Mouse (Mus musculus): ENCODE data around the gene Lima1.
"Not testable (repeated sequence)": the region's sequence is repeated elsewhere in the genome, so short reads cannot be mapped to it uniquely, and the experiment has no call there.

Gene Lima1

DNA sequence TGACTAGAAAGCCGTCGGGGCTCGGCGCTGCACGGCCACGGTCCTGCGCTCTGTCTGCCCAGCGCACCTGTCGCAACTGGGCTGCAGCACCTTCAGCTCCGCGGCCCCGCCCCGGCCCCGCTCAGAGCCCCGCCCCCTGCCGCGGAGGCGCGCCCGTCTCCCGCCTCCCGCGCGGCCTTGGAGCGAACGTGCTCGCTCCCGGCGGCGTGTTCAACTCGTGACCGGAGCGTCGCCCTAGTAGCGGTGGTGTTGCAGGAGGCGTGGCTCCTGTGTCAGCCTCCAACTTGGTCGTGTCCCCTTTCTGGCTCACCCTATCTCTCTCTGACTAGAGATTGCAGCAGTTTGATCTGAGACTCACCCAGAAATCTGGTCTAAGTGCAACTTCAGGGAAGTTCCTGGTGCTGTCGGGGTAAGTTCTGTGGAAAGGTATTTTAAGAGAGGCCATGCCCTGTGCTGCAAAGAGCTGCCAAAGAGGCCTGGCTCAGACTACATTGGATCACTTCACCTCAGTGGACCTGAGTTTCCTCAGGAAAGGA, at the start of gene Lima1:
Gene Lima1 (minus strand): TSS at position 123 of the 536 bp plus-strand sequence.
- peak; percentile 94 to 95 for DNase-seq

DNA sequence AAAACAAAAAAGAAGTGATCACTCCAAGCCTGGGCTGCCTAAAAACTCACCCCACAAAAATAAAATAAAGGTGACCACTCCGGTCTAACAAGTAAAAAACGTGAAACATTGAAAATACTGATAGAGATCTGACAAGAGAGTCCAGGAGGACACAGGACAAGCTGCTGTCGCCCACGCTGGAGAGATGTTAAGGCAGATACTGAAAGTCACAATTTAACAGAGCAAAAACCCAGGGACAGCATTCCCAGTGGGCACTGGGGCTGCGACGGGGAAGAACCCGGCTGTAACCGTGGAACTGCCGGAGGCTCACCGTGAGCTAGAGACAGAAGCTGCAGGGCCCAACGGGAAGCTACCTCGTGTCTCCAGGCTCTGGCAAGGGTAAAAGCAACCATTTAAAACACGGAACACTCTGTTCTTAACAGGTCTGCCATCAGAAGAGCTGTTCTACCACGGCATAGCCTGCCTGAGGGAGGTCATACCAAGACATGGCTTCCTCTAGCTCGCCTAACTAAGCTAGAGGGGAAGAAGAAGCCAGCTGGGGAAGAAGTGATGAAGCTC, 44.4 kb upstream of the Lima1 start:
- no peak for DNase-seq

DNA sequence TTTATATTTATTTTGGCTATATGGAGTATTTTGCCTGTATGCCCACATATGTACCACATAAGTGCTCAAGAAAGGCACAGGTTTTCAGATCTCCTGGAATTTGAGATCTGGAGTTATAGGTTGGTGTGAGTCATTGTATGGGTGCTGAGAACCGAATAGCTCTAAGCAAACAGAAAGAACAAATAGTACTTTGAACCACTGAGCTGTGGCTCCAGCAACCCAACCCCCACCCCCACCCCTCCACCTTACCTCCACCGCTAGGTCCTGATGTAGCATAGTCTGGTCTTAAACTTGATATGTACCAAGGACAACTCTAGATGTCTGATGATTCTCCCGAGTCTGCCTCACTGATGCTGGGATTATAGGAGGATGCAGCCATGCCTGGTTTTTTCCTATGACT, 42.0 kb upstream of the Lima1 start:
- DNase-seq: no peak

DNA sequence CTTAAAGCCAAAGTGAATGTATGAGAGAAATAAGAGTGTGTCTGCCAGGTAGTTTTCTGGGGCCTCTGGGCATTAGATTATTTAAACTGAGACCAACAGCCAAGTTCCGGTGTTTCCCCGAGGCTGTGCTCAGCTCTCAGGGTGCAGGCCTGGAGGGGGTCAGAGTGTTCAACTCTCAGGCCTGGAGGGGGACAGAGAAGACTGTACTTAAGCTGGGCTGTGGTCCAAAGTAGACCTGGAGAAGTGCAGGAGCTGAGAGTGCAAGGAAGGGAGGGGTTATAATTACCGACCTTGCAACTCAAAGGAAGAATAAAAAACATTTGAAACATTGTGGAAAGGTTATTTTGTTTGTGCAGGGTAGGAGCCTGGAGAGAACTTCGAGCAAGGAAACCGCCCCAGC, 39.4 kb upstream of the Lima1 start:
- DNase-seq: no peak

DNA sequence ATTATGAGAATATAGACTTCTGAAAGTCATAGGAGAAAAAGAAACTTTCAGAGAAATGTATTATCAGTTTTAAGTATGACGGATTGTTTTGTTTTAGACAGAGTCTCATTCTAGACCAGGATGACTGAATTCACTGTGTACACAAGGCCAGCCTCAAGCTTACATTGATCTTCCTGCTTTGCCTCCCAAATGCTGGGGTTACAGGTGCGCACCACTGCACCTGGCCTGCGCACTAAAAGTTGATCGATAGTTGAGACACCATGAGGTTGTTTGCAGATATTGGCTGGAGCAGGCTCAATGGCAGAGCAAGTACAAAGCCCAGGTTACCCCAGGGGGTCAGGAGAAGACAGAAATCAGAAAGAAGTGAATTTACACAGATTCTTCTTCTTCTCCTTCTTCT, 36.5 kb upstream of the Lima1 start:
- no peak for DNase-seq

DNA sequence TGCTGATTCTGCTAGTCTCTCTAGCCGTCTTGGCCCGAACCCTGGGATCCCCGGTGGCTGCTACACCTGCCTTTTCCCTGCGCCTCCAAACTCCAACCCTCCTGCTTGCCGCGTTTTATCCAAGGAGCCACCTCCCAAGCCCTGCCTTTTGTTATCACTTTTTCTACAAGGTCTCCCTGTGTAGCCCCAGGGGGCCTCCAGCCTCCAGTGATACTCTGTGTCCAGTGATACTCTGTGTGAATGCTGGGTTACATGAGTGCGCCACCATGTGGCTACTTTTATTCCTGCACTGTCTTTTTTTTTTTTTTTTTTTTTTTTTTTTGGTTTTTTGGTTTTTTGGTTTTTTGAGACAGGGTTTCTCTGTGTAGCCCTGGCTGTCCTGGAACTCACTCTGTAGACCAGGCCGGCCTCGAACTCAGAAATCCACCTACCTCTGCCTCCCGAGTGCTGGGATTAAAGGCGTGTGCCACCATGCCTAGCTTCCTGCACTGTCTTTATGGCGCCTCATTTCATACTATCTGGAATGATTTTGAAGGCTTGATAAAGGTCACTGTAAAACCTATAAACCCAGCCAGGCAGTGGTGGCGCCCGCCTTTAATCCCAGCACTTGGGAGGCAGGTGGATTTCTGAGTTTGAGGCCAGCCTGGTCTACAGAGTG, 34.2 kb upstream of the Lima1 start:
- DNase-seq: peak; percentile 64 to 75

DNA sequence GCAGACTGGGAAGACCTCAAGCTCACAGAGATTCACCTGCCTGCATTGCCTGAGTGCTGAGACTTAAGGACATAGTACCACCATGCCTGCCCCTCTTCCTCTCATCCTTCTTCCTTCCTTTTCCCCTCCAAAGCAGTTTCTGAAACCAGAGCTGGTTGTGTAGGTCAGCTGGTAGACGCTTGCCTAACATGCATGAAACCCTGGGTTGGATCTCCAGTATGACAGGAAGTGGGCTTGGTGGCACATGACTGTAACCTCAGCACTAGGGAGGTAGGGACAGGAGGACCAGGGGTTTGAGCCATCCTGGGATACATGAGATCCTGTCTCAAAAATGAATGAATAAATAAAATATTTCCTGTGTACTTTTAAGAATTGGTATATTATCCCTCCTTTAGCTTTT, 32.3 kb upstream of the Lima1 start:
- DNase-seq: no peak

DNA sequence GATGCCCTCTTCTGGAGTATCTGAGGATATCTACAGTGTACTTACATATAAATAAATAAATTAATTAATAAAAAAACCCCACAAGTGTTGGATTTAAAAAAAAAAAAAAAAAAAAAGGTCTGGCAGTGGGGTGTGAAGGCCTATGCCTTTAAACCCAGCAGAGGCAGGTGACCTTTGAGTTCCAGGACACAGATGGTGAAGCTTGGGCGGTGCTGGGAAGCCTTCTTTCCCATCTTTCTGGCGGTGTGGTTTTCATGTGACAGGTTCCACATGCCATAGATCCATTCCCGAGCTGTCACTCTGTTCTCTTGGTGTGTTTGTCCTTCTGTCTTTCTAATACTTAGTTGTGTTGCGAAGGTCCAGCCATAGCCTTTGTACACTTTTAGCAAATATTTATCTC, 31.8 kb upstream of the Lima1 start:
- no peak for DNase-seq

DNA sequence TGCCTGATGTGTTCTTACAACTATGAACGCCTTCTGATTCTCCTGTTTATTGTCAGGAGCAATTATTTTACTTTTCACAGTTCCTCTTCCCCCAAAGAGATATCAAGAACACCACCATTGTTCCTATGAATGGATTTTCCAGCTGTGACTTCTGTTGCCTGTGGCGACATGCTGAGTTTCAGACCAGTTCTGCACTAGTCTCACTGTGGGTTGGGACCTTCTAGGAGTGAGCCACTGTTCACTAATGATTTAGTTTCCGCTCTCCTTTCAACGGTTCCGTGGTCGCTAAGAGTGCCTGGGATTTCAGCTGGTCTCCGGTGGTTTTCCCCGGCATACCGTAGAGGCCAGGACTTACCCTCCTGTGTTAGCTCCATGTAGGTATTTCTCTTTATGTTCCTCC, 29.6 kb upstream of the Lima1 start:
- DNase-seq: no peak

DNA sequence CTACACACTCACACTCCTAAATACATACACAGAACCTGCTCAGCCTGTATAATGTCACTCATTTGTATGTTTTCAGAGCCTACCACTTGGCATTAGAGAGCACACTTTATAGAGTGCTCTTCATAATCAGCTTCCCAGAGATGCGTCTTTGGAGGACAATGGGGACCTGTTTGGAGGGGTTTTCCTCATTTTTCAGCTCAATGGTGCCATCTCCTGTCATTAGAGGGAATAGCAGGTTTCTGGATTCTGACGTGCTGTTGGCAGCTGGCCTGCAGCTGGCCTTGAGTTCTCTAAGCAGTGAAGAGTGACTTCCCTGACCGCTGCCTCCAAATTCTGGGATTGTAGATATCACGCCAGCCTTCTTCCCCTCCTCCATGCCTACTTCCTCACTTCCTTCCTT, 29.1 kb upstream of the Lima1 start:
- DNase-seq: peak; percentile 74 to 80

DNA sequence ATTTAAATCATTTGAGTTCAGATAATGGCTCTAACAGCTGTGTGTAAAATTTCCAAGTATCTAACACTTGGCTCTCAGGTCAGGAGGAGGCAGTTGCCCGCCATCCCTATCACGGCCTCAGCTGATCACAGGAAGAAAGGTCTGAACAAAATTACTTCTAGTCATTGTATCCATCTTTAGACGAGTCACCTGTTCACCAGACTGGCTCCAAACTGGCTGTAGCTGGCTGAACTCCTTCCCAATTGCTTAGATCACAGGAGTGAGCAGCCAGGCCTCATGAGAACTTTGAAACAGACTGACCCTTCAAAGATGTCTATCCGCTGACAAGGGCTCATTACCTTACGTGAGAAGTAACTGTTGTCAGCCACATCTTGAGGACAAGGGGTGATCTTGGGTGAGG, 28.0 kb upstream of the Lima1 start:
- no peak for DNase-seq

DNA sequence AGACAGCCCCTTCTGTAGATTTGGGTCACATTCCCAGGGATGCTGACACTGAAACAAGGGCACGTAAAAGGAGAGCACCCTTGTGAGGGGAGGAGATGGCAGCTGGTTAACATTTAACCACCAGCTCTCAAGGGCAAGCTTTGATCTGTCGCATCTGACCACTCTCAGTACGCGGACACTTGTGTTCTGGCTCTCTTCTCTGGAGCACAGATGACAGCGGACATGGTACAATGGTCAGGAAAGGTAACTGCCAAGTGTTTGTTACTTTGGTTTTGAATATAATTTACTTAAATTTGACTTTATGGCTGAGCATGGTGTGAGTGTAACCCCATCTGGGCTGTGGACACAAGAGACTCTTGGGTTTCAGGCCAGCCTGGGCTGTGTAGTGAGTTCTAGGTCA, 27.5 kb upstream of the Lima1 start:
- no peak for DNase-seq

DNA sequence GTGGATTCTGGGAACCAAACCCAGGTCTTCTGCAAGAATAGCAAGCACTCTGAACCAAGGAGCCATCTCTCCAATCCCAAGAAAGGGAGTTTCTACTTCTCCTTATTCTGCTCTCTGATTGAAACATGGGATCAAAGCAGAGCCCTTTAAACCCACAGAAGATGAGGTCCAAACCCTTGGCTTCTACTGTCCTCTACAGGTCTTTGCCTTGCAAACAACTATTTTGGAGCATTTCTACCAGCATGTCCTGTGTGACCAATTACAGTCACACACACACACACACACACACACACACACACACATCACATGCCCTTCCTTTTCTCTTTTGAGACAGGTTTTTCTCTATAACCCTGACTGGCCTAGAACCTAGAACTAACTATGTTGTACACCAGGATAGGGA, 21.4 kb upstream of the Lima1 start:
- DNase-seq: no peak

DNA sequence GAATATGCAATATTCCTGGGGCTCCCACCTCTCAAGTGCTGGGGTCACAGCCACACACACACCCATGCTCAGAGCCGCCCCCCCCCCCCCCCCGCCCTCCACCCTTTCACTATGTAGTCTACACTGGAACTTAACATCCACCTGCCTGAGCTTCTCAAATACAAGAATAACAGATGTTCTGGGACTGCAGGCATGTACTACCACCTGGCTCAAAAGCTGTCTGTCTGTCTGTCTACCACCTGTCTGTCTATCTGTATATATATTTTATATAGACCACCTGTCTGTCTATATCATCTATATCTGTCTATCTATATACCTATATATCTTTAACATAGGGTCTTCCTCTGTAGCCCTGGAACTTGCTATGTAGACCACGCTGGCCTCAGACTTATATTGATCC, 16.1 kb upstream of the Lima1 start:
- DNase-seq: no peak

DNA sequence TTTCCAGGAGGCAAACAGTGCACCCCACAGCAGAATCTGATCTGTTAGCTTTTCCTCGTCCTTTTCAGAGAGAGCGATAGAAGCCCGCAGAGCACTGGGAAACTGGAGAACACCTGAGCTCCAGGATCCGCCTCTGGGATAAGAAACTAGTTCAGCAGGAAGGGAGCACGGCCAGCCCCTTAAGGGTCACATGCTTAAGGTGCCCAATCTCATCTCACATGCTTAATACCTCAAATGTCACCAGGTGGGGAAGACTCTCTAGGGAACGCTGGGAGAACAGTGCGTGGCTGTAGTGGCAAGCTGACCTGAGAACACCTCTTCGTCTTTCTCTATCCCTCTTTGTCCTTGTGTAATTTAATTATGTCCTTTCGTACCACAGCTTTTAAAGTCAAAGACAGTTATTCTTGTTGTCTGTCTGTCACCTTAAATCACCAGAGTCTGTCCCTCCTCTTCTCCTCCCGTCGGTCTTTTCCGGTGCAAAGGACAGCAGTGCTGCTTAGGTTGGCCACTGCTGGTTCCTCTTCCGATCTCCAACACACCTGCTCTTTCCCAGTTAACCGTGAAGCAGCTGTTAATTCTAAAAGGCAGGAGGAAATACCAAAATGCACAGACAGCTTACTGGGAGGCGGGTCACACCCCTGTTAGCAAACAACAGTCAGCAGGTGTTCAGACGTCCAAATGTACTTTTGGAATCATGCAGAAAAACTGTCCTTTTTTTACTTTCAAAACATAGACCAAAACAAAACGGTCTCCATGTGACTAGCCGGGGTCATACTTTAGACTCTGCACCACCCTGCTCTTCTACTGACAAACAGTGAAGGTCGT, 15.4 kb upstream of the Lima1 start:
- DNase-seq: no peak

DNA sequence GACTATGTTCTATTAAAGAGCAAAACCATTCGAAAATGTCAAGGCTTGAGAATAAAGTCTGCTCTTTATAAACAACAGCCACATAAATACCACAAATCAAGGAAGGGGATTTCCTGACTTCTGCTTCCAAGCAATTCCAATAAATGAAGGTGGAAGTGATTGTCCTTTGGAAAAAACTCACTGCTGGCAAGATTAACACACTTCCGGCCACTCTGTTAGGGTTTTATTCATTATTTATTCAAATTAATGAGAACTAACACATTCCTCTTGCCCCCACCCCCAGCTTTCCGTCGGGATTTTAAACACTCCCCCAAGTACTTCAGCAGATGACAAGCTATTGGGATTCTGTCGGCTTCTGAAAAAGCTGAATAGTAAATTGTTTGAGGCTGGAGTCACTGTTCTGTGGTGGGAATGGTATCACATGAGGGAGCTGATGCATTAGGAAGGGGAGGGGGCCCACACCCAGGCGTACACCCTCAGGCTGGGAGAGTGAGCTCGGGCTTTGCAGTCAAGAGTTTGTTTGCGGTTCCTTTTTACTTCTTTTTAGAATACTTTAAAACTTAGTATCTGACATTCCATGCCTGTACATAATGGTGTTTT, 14.1 kb upstream of the Lima1 start:
- DNase-seq: no peak

DNA sequence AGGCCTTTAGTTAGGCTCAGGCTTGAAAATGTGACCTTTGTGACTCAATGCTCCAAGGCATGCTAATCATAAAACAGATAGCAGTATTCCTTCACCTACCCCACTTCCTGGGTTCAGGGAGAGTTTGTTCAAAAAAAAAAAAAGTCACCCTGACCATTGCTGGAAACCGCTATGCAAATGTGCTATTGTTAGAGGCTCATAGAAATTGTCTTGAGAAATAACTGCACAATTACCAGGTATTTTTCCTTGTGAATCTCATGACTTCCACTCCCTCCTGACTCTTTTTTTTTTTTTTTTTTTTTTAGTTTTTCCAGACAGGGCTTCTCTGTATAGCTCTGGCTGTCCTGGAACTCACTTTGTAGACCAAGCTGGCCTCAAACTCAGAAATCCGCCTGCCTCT, 11.9 kb upstream of the Lima1 start:
- not testable (repeated sequence) for DNase-seq

DNA sequence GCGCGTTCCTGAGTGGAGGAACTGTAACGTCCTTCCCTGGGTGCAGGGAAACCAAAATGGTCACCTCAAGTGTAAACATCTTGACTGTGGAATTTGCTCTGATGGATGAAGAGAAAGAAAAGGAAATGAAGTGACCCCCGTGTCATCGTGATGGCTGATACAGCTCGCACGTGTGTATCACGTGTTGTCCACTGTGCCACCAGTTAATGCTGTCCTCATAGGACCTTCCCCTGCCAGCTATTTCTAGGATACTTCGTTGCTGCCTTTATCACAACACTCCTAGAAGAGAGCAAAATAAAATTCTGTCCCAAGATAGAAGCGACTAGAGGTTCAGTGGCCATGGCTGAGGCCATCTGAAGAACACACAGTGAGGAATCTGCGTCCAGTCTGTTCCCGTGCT, 8.8 kb upstream of the Lima1 start:
- DNase-seq: no peak

DNA sequence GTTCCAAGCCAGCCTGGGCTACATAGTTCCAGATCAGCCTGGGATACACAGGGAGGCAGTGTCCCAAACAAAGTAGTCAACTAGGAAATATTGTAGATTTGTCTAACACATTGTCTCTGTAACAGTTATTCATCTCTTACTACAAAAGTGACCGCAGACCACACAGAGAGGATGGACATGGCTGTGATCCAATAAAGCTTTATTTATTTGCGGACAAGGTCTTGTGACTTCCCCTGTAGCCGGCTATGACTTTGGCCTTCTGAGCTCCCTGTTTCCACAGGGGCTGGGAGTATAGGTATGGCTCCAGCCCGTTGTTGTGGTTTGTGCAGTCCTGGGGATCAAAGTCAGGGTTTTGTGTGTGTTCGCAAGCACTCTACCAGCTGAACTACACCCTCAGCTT, 3.3 kb upstream of the Lima1 start:
- no peak for DNase-seq

DNA sequence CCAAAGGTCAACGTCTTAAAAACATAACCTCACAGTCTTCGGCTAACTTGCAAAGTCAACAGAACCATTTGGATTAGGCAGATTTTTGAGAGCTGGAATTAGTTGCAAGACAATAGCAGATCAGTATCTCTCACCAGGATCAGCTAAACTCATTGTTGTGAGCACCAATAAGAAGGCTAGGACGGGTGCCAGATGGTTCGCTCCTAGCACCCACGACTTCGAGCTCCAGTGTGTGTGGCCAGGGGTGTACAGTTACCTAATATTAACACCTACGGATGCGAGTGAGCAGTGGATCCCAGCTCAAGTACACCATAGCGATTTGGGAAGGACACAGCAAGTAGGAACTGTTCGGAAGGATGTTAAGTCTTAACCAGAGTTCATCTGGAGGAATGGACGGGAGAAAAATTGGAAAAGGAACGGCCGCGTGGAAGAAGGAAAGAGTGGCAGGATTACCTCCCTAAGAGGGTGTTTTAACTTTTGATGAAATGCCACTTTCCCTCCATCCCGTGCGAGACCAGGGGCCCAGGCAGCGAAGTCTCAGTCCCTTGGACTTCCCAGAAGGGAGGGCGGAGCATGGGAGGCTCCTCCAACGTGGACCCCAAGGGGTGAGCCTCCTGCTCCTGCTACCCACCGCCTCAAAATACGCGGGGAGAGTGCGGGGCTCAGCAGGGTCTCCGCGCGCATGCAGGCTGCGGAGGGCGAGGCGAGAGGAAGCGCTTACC, 483 bp downstream of the Lima1 start:
- DNase-seq: peak; percentile 41 to 42

DNA sequence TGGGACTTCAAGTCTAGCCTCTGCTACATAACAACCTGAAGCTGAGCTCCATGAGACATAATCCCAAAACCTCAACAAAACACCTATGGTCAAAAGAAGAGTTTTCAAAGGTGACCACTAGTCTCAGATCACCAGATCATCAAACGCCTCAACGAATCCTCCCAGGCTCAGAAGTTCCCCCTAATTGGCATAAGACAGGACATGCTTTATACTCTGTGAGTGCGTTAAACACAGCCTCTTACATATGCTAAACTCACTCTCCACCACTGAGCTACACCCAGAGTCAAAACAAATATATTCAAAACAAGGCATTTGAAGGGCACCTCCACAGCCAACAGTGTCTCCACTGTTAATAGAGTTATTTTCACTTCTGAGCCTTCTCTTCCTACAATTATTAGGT, 2.7 kb downstream of the Lima1 start:
- no peak for DNase-seq

DNA sequence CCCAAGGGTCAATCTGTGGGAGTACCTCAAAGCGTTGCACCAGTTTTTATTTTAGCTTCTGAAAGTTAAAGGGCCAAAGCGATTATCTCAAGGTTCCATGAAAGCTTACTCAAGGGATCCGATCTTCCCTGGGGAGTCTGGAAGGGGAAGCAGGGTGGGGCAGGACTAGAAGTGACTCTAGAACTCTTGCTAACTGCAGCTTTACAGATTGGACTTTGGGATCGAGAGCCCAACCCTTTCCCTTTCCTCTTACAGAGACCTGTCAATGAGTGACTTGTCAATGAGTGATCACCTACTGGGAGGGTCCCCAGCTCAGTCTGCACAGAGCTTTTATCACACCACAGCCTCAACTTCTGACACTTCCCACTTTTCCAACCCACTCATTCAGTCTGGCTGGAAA, 7.6 kb downstream of the Lima1 start:
- no peak for DNase-seq

All from cerebellum, postnatal 10 days (tissue).